Mouse (Mus musculus) megakaryocyte, embryonic 14.5 days (primary cell): ENCODE data around the gene Gm47995.

Experiments
- FLI1 ChIP-seq: IDR thresholded peaks from 2 replicates; pipeline ENCODE4 v1.6.1; 2012; ENCODE audit warnings: low read length, inconsistent platforms, mixed read lengths
- GATA1 ChIP-seq: IDR thresholded peaks from 3 replicates; pipeline ENCODE4 v1.6.1; 2012; ENCODE audit warnings: mixed read lengths, low read length, inconsistent platforms, borderline replicate concordance

GRCm38 (mm10) chr1:151245846-151246245, 47.6 kb downstream of the Gm47995 start:
- TF ChIP-seq GATA1 (no peak), FLI1 (no peak)
